Mouse (Mus musculus) ovary, postnatal 36 days (tissue): Measurements from ENCODE around the gene Shtn1.

Experiments
- DNase-seq: peaks from one replicate; pipeline ENCODE4 v3.0.0; 2022; ENCODE audit warnings: low spot score, mixed read lengths

Gene Shtn1

GRCm38 (mm10) chr19:58968731-58969506 lies 107.0 kb downstream of the Shtn1 start:
- DNase-seq: no peak

- no peak for DNase-seq
These were observed 112.9 kb downstream of the Shtn1 start for GRCm38 (mm10) chr19:58963011-58963410.

GRCm38 (mm10) chr19:58954779-58955178 lies 121.1 kb downstream of the Shtn1 start:
- DNase-seq: no peak

DNA sequence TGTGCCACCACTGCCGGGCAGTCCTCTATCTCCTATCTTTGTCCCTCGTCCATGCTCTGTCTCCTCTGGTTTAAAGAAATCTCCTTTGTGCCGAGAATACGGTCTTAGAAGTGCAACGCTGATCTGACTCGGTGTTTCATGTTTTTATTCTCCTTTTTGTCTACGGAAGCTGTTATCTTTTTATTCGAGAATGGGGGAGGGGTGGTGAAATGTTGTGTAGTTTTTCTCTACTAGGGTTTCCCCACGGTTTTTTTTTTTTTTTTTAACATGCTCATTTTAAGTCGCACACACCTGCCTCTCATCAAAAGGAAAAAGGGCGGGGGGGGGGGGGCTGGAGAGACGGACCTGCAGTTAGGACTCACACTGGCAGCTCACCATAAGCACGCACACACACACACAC lies 123.7 kb downstream of the Shtn1 start:
- no peak for DNase-seq

DNA sequence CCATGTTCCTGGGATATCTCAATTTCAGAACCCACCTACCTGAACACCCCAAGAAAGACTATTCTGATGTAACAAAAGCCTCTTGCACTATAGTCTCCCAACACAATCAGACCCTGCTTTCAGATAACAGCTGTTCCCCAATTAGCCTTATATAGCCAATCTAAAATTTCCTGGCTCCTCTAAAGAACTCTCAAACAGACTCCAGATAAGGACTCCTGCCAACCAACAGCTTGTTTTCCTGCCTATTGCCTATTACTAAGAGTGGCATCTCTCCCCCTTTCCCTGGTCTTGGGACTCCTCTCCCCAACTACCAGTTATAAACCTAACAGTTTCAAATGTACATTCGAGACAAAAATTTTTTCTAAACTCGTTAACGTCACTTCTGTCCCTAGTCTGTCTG lies 124.4 kb downstream of the Shtn1 start:
- no peak for DNase-seq

DNA sequence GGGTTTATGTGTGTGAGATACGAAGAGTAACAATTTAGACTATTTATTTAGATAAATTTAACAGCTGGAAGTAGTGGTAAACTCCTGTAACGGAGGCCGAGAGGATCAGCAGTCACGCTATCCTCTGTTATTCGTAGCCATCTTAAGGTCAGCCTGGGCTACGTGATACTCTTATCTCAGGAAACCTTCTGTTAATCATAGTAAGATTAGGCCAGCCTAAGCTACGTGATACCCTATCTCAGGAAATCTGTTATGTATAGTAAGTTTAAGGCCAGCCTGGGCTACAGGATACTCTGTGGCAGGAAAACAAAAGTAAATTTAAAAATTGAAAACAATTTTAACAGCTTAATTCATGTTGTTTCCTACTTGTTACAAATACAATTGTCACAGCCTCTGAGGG lies 129.9 kb downstream of the Shtn1 start:
- DNase-seq: no peak

DNA sequence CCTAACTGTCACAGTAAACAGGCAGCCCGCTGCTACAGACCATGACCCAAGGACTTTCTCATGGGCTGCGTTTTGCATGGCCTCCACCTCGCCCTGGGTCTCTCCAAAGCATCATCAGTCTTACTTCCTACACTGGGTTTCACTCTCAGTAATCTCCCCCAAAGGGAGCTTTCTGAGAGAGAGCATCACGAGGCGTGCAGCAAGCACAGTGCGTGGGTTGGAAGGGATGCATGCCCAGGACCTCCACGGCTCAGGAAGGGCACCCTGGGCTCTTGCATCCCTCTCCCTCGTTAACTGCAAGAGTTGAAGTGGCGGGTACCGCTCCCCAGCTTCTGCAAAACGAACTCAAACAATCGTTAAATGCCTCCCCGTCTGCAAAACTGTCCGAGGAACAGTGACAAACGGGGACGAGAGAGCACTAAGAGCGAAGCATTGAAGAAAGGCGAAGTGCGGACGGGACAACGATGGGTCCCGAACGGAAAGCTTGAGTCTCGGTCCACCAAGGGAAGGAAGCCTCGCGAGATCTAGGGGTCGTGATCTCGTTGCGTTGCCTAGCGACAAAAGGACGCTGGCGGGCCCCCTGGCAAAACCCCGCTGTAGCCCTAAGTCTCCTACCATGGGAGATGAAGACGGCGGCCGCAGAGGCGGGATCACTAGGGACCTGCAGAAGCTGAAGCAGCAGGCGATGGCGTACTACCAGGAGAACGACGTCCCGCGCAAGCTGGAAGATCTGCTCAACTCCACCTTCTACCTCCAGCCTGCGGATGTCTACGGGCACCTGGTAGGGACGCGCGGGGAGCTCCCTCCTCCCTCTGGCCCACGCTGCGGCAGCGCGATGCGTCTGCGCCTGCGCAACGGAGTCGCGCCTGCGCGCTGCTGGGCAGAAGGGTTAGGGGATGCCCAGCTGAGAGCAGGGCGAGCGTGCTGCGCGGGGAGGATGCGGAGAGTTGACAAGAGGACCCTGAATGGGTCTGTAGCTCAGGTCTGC lies 132.8 kb downstream of the Shtn1 start, which contains the start of the genes Eno4 and Hspa12a:
Gene Eno4 (plus strand): TSS at position 585 of the 988 bp plus-strand sequence.
Gene Hspa12a (minus strand): TSS at position 814 of the 988 bp plus-strand sequence.
- peak; percentile 94 for DNase-seq

GRCm38 (mm10) chr19:58933062-58933461 lies 142.8 kb downstream of the Shtn1 start:
- no peak for DNase-seq

DNA sequence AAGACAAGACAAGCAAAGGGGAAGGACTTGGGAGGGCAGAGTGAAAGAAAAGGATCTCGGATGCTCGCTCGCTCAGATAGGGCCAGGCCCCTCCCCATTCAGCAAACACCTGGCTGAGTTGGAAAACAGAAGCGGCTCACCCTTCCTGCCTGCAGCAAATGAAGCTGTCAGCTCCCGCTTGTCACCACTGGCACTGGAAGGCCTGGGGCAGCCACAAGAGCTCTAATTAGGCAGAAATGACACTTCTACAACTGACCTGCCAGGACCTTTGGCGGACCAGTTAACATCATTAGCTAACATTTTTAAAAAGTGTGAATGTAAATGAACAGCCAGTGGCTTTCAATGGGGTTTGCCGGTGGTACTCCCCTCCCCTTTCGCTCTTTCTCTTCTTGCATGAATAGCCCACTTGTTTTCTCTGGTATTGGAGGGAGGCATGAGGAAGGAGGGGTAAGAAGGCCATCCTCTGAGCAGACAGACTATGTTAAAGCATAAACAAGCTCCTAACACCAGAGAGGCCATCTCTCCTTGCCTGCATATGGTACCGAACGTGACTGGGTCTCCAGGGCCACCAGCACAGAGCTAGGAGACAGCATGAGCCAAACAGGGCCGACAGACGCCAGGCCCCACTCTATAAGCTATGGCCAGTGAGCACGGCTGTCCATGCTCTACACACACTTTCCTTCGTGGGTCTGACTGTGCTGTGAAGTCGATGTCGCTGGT lies 144.7 kb downstream of the Shtn1 start:
- no peak for DNase-seq
